Mouse (Mus musculus): Measurements from ENCODE around the gene Atp8a1. TPM values are rescaled to one million over a fixed set of nuclear protein-coding genes. Genes with fewer than 3 reads are reported as not detected.

Atp8a1 gene
- polyA plus RNA-seq (2014; fragmentation: Illumina TruSeq; extraction: RNeasy Lipid Tissue Mini Kit (QIAGEN cat#74804); ENCODE audit: low replicate concordance) = 41.4 TPM

DNA sequence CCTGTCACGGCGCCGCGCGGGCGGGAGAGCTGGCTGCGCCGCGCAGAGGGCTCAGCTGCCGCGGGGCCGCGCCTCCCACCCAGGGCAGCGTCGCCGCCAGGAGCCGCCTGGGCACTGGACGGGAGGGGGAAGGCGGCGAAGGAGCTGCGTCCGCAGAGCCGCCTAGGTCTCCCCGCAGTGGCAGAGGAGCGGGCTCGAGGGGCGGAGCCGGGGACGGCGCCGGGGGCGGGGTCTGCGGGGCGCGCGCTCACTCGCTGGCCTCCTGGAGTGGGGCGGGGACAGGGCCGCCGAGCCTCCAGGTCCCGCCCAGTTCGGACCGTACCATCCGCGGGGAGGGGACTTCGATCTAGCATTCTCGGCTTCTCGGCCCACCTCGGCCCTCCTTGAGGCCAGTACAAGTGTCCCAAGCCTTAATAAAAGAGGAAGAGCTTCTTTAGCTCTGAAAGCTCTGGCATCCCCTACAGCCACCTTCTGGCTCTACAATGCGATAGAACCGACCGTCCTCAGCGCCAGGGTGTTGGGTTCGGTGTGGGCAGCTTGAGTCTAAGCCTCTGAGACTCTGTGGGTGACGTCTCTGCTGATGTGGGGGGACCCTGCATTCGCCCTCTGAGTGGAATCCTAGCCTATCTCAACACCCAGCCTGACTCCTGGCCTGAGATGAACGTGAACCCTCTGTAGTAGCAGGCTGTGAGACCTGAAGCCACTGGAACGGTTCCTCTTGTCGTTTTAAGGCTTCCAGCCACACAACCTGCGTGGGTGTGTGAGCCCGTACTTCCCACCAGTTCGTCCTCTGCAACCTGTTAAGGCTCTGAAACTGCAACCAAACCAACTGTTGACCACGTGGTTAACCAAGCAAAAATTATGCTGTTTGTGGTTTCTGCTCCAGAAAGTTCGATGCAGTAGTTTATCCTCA is at the start of gene Atp8a1:
Gene Atp8a1, minus strand, starts transcription at position 182 of the 913 bp plus-strand sequence.

DNA sequence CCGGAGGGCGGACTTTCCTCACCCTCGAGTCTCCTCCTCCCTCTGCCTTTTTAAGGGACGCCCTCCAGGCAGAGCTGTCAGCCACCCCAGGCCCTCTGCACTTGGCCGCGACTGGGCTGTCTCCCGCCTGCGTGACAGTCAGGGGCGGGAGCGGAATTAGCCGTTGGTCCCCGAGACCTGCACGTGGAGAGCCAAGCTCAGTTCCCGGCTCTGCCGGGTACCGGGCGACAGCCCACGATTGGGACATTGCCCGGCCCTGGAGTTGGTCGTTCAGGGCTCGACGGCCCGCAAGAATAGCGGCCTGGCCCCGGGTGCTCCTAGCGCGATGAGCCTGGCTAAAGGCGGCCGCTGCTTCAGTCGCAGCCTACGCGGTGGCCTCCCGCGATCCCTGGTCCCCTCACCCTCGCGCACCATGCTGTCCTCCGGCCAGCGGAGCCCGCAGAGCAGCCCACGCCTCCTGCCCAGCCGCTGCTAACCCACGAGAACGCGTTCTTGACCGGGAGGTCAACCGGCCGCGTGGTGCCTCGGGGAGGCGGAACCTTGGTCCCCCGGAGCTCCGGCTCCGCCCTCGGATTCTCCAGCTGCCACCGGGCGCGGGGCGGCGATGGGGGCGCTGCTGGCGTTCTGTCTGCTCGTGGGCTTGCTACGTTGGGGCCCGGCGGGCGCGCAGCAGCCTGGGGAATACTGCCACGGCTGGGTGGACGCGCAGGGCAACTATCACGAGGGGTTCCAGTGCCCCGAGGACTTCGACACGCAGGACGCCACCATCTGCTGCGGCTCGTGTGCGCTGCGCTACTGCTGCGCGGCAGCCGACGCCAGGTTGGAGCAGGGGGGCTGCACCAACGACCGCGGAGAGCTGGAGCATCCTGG is 239.2 kb downstream of the Atp8a1 start, which contains the start of gene Shisa3:
Gene Shisa3, plus strand, starts transcription at position 79 of the 870 bp plus-strand sequence.

Other genes starting within 250 kb of the Atp8a1 start
- gene Shisa3, start 239.6 kb downstream of the Atp8a1 start, polyA plus RNA-seq (2014; fragmentation: Illumina TruSeq; extraction: RNeasy Lipid Tissue Mini Kit (QIAGEN cat#74804); ENCODE audit: low replicate concordance) = 1.7 TPM
- not detected for gene Gm5108, start 94.2 kb upstream of the Atp8a1 start, polyA plus RNA-seq (2014; fragmentation: Illumina TruSeq; extraction: RNeasy Lipid Tissue Mini Kit (QIAGEN cat#74804); ENCODE audit: low replicate concordance)
- not detected for gene Gm21905, start 99.0 kb upstream of the Atp8a1 start, polyA plus RNA-seq (2014; fragmentation: Illumina TruSeq; extraction: RNeasy Lipid Tissue Mini Kit (QIAGEN cat#74804); ENCODE audit: low replicate concordance)
- gene Grxcr1, start 184.4 kb upstream of the Atp8a1 start, polyA plus RNA-seq (2014; fragmentation: Illumina TruSeq; extraction: RNeasy Lipid Tissue Mini Kit (QIAGEN cat#74804); ENCODE audit: low replicate concordance) = not detected

All from small intestine, adult 10 weeks (tissue).